Mouse (Mus musculus) G1E (cell line): Measurements from ENCODE around the gene Ptprt.

Source experiments
- CTCF ChIP-seq: IDR thresholded peaks from 2 replicates; pipeline ENCODE4 v1.5.1; 2012; ENCODE audit warnings: low read depth, low read length, inconsistent platforms, mixed read lengths
- GATA1 ChIP-seq: IDR thresholded peaks from 2 replicates; pipeline ENCODE4 v1.6.1; 2012; ENCODE audit warnings: borderline replicate concordance, low read length, inconsistent platforms, mixed read lengths
- GATA2 ChIP-seq: IDR thresholded peaks from 2 replicates; pipeline ENCODE4 v1.6.1; 2012; ENCODE audit warnings: low read depth, low read length, inconsistent platforms, borderline replicate concordance
- POLR2AphosphoS5 ChIP-seq: IDR thresholded peaks from 2 replicates; pipeline ENCODE4 v1.6.1; 2012; ENCODE audit warnings: low read depth, low read length, inconsistent platforms; ENCODE audit not compliant: insufficient replicate concordance
- TAL1 ChIP-seq: conservative IDR thresholded peaks from 2 replicates; pipeline ENCODE4 v1.6.1; 2012; ENCODE audit warnings: low read depth, low read length, inconsistent platforms, mixed read lengths

GRCm38 (mm10) chr2:162698068-162698467, 37.1 kb upstream of the Ptprt start:
- TF ChIP-seq CTCF = no peak
- TF ChIP-seq TAL1 = no peak
- no peak for TF ChIP-seq GATA1
- TF ChIP-seq GATA2 = no peak
- TF ChIP-seq POLR2AphosphoS5 = no peak
